Mouse (Mus musculus): ENCODE measurements at regions not wholly inside any gene's neighbourhood (a gene's known extent, or its start where the extent isn't known, plus 50 kb on each side); places are given as distances from the start of the nearest gene placed in this dataset.

DNA sequence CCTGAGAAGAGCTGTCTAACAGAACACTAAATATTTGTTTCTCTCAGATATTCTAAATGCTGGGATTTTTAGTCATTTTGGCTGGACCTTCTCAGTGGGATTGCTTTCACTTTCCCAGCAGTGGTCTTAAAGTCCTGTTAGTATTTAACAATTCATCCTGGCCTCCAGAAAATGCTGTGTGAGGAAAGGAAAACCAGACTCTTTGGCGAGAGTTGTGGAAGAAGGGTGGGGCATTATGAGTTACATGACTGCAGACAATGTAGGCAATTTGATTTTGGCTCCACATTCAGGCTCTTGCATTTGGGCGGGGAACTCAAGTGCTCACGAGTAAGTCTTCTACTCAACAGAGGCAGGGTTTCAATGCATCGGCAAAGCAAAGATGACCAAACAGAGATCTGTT lies 406.1 kb upstream of the Gm765 start:
- no peak for DNase-seq

DNA sequence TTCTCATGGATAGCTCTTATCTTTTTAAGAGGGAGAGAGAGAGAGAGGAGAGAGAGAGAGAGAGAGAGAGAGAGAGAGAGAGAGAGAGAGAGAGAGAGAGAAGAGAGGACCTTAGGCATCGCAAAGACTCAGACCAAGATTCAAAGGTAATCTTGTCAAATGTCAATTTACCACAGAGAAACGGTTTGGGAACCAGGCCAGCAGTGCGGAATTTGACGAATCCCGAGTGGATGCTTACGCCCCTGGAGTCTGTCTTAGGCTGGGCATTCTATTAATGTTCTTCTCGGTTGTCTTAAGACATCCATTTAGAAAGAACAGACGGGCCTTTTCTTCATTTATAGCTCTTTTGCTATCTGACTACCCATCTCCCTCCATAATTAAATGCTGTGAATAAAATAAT lies 404.4 kb upstream of the Gm765 start:
- DNase-seq = no peak

DNA sequence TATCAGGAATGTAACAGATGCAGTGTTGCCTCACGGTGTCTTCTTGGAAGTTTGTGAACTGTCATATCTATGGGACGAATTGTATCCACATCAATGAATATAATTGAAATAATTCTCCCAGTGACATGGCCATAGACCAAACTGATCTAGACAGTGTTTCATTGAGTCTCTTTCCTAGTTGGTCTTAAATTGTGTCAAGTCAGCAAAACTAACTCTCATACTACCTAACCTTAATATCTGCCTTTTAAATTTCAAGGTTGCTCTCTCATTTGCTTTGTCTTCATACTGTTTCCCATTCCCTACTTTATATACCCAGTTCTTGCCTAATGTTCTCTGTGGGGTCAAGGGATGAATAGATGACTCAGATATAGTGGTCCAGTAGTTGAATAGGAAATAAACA lies 397.9 kb upstream of the Gm765 start:
- DNase-seq = no peak

DNA sequence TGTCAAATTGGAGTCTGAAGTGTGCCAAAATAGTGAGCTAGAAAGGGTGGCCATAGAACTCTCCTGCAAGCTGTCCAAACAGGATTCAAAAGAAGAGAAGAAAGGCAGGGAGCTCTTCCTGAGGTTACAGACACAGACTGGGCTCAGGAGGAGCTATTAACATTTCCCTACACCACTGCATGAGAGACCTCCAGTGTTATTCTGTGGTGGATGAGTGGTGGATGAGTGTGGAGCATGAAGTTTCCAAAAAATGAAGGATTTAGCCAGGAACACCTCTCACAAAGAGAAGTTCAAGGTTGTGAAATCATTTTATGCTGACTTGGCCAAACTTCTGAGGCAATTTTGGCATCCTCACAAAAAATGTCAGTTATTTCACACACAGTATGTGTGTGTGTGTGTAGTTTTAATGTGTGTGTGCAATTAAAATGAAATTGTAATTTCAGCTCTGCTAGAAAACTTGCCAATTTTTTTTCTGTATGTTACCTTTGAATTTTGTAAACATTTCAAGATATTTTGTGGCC lies 388.5 kb upstream of the Gm765 start:
- no peak for DNase-seq

DNA sequence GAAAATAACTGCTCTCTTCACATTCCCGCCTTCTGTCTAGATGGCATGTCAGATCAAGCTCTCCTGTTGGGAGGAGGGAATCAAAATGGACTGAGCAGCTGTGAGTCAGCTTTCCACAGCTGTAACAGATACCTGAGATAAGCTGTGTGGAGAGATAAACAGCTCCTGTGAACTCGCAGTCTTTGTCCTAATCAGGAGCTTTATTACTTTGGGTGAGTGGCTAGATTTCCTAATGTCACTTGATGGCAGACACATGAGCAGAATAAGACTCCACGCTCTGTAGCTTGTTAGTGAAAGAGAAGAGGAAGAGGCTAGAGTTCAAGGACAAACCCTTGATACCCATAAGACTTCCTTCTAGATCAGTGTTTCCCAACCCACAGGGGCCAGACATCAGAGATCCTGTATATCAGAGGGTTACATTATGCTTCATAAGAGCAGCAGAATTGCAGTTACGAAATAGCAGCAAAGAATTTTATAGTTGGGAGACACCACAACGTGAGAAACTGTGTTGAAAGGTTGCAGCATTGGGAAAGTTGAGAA lies 384.1 kb upstream of the Gm765 start:
- no peak for DNase-seq

DNA sequence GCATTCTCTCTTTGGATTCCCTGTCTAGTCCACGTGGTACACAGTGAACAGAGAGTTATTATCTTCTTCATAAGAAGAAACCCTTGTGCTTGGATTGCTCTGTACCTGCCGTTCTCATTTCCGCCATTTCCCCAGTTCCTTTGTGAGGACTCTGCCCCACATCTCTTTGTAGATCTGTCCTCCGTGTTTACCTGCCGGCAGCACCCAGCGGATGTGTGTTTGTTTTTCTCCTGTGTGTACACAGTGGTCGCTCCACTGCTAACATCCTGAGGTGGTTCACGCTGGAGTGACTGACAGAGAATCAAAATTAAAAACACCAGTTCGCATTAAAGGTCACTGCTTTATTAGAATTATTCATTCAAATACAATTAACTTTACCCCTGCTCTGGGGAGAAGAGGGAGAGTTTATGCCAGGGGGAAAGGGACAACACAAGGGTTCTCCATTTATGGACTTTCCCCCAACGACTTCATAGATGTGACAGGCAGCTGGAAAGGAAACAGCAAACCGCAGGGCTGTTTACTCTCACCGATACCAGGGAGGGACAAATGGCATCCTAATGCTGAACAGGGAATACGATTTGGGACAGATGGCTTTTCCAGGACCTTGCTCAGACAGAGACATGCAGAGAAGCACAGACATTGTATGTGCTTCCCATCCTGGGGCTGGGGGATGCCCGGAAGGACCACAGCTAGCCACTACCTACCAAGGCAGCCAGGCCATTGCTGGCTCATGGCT lies 362.5 kb upstream of the Gm765 start:
- DNase-seq = no peak

DNA sequence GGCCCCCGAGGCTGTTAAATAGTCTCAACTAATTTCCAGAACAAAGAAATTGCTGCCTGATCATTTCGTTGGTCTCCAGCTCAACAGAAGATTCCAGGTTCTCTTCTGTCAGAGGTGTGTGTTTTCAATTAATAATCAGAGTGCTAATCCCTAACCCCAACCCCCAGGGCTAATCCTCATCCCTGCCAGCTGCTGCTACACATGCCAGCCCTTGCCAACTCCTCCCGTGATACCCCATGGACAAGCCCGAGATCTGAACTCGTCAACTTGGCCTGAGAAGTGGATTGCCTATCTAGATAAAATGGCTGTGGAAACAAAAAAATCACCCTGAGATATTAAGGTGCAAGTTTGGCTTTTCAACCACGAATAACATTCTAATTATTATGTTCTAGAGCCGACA lies 355.0 kb upstream of the Gm765 start:
- no peak for DNase-seq

DNA sequence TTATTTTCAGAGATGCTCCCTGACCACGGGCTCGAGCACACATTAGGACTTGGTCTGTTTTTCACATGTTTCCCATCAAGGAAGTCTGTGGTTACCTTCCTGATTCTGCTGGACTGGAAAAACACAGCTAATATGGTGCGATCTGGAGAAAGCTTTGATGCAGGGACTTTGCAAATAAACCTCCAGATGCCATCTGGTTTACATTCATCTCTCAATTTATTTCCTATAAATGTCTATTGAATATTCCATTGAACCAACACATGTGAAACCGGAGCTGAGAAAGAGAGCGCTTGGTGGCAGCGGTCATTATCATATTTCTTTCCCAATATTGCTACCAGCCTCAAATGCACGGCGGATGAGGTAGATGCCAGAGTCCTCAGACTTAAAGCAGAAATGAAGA lies 350.9 kb upstream of the Gm765 start:
- DNase-seq = no peak

DNA sequence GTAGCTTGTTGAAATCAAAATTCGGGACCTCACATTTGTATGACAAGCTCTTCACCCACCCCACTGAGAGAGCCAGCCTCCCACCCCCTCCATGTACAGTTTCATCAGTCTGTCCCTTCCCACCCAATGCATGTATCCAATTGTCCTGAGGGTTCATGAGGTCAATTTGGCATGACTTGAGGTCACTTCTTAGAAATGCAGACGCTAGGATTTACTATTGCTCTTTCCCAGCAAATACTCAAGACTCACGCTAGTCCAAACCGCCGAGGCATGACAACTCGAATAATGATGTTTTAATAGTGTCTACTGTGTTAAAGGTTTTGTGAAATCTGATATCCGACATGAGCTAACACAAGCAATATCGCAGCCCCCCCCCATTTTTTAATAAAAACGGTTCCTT lies 347.6 kb upstream of the Gm765 start:
- DNase-seq = no peak

DNA sequence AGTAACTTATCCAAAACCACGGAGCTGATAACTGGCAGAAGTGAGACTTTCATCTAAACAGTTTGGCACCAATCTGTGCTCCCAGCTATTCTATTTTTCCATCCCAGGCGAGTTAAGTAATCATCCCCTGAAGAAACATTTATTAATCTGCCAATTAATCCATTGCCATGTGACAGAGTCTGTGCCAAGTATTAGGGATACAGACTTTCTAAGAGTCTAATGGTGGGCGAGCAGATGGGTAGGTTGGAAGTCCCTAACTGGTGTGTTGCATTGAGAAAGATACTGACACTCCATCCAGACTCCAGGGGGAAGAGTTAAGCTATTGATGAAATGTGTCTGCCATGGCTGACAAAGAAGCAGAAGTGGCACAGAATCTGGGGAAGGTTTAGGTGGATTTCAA lies 346.8 kb upstream of the Gm765 start:
- DNase-seq = no peak

DNA sequence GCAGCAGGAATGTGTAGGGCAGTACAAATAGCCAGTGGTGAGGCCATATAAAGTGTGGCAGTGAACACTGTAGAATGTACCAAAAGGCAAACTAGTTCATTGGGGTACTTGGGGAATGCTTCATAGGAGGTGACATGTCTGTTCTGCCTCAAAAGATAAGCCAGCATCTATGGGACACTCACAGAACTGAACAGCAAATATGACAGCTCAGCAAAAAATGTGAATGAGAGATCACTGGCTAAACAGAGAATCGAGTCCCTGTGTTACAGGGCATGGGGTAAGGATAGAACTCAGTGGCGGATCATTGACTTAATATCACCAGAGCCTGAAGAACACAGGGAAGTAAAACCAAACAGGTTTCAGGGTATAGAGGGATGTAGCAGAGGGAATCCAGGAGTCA lies 346.1 kb upstream of the Gm765 start:
- no peak for DNase-seq

DNA sequence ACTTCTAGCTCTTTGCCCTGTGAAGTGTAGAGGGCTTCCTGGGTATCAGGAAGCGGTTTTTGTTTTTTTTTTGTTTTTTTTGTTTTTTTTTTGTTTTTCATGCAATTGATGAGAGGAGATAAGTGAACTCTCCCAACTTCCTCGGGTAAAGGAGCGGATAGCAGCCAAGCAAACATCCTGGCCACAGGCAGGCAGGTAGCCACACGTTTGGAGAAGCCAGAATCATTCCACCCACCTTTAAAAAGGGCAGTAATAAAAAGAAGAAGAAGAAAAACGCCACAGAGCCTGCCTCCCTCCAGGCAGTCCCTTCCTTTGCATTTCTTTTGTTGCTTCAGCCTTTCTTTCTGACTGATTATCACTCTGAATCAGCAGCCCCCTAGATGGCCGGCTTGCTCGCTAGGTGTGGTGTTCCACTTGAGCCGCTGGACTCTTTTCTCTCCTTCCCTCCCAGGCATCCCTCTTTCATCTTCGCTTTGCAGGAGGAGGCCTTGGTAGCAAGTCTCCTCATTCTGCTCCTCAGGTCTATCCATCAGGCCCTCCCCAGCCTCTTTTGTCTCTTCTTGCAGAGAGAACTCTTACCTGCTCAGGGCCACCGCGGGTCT lies 323.9 kb upstream of the Gm765 start:
- DNase-seq = no peak

DNA sequence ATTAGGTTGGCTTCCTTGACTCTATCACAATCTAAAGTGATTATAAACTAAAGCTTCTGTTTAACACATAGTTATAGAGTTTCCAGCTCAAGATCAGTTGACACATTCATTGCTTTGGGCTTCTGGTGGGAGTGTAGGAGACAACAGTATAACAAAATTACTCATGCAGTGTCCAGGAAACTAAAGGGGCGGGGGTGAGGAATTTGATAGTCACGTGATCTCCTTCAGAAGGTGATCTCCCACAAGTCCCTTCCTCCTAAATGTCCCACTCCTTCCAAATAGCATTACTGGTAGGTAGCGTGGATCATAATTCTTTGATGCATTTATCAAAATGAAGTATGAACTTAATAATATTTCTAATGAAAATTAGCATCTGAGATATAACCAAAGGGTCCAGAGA lies 309.3 kb upstream of the Gm765 start:
- DNase-seq = no peak

DNA sequence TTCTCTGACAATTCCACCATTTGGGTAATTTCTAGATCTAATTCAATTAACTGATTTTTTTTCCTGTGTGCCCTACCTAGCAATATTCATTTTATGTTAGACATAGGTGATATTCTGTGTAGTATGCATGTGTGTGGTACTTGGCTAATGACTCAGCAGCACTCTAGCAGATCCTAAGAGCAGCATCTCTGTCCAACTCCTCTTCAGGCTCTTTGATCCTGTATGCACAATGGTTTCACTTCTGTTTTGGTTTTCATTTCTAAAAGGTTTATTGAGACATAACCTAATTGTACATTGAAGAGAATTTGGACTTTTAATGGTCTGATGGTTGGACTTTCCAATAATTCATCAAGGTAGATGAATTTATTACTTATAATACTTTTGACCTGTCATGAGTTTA lies 308.8 kb upstream of the Gm765 start:
- DNase-seq = no peak

DNA sequence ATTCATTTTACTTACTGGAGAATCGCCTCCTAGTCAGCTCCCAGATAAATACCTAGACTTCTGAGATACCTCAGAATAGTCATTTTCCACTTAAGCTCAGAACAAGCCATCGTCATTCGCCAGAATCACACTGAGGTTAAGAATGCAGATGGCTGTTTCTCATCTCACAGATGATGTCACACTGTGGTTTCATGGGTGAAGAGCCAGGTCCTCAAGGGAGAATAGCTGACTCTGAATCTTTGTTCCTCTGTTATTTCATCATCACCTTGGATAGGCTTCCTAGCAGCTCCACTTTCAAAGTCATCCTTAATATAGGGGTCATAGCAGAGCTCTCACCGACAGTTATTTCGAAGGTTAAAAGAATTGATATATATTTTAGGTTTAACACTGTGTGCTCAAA lies 297.8 kb upstream of the Gm765 start:
- DNase-seq = no peak

DNA sequence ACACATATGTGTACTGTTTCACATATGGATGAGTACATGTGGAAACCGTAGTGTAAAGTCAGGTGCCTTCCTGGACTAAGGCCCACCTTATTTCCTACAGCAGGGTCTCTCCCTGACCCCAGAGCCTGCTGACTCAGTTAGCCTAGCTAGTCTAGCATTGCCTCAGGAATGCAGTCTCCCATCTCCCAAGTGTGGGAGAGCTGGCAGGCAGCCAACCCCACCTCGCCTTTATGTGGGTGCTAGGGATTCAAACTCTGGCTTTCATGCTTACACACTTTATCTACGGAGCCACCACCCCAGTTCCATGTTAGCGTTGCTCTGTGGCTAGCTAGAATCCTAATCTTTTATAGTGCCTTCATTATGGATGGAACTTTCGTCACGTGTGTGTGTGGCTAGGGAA lies 293.3 kb upstream of the Gm765 start:
- peak; percentile 30 for DNase-seq

DNA sequence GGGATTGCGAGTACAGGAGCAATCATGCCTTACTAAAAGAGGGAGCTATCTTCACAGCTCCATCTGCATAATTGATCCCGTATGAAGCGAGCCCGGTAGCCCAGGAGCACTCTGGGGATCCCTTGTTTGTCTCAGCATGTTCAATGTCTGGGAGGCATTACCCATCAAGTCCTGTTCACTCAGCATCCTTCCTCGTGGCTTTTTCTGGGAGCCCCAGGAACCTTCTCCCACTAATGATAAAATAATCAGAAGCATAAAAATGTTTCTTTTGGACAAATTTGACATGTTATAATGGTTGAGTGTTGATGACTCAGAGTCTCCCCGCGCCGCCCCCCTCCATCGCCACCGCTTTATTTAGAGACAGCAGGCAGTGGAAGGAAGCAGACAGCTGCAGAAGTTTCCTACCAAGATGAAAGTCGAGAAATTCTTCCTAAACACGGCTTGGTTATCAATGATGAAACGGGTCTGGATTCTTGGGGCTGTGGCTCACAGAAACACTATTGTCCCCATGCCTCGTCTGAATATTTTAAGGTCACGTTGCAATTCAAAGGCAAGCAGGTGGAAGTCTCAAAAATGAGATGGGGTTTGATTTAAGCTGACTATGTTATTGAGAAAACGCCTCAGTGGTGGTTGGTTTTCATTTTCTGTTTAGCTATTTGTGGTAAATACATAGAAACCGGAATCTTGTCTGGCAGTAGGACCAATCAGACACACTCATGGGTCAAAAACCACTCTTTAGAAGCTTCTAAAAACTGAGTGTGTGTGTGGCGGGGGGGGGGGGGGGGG lies 289.9 kb upstream of the Gm765 start:
- peak; percentile 62 for DNase-seq

DNA sequence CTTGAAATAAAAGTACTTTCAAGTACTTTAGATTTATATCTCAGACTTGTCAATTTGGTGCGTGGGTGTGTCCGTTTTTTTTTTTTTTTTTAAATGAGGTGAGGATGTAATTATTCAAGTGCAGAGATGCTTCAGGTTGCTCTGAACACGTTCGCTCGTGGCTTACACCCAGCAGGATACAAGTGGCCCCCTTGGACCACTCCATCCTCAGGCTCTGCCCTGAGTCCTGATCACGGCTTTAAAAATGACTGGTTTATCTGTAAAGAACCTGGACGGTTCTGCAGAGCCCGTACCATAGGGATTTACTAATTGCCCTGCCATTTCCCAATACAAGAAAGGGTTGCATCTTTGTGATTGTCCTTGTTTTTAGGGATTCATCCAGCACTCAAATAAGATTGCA lies 288.7 kb upstream of the Gm765 start:
- no peak for DNase-seq

DNA sequence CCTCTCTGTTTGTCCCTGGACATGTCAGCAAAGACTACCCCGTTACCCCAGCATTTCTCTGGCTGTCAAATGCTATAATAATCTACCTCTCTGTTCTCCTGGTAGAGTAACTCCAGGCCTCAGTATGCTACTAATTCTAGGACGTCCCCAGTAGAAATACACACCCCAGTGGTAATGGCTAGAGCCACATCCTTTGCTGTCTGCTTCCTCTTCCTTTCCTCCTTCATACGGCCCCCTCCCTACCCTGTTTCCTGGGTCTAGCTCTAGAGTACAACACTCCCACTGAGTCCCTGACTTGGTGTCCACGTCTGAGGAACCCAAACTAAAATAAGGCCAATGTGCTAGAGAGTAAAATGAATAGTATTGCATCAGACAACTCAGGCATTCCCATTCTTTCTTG lies 287.1 kb upstream of the Gm765 start:
- no peak for DNase-seq

DNA sequence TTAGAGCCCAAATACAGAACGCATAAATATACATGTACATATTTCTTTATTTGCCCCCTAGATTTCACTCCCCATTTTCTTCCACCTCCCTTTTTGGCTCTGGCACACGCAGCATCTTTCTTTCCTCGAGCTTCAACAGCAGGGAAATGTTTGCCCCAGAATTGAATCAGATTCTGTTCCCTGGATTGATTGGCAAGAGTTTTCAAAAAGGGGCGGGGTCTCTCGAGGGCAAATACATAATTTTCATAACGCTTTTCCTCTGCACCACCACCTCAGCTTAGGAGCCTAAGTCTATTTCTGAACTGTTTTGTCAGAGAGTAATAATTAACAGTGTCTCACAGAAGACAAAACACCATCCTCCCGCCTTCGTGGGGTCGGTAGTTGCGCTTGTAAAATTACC lies 283.9 kb upstream of the Gm765 start:
- no peak for DNase-seq

DNA sequence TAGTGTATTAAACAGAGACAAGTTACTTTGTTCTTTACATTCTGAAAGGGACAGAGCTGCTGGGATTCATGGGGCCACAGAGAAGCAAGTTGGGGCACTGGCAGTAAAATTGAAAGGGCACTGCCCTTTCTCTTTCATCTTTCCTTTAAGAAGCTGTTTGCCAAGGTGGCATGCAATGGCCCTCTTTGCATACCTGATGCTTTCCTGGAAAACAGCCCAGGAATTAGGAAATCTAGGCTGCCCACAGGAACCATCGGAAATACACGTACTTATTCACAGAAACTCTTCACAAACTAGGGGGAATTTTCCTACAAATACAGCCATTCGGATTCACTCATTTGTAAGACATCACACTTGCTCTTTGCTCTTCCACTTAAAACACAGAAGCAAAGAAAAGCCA lies 278.3 kb upstream of the Gm765 start:
- no peak for DNase-seq

DNA sequence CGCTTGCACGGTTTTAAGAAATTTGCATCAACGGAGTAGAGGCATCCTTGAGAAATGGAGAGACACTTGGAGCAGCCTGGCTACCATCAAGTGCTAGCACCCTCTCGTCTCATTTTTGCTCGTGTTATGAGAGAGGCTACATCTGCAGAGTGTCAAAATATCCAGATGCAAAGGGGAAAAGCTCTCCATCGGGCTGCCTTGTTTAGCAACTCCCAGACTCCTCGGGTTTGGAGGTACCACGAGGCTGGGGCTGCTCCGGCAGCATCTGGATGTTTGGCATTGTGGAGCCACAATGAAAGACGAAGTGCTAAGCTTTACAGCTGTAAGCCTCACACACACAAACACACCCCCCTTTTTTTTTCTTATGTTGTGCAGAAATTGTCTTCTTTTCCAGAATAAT lies 270.5 kb upstream of the Gm765 start:
- no peak for DNase-seq

DNA sequence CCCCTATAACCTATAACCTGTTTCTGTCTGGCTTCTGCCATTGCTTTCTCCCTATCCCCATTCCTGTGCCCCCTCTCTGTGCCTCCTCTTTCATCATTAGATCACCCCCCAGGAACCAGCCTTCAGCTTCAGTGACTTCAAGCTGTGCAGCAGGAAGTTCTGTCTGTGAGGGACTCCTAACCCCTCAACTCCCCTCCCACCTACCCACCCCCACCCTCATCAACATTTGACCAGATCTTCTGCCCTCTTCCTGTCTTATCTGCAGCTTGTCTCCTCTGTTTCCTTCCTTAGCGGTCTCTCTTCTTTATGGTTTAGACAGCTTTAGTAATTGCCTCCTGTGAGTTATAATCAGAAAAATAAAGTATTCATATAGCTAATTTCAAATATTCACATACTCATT lies 266.6 kb upstream of the Gm765 start:
- no peak for DNase-seq

DNA sequence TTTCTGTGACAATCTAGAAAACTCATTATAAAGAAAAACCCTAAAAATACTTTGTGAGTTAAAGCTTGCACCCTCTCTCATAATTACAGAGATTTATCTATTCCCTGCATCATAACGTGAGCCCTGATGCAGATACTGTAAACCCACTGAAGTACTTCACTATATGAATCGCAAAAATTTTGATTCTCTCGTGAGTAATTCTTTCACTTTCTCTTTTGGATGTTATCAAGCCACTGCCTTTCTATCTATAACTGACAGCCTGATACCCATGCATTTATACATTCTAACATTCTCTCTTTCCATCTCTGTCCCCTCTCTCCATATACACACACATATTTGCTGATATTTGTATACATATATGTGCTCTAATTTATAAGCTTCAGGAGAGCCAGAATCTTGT lies 264.1 kb upstream of the Gm765 start:
- no peak for DNase-seq

All from right cerebral cortex, postnatal 14 days (tissue).